Mouse (Mus musculus): ENCODE measurements around the gene Obscn. TPM values are rescaled to one million over a fixed set of nuclear protein-coding genes. Genes with fewer than 3 reads are reported as not detected.

The Obscn gene
- polyA plus RNA-seq, 1 experiment from 2014 or later: 0.14 TPM

DNA sequence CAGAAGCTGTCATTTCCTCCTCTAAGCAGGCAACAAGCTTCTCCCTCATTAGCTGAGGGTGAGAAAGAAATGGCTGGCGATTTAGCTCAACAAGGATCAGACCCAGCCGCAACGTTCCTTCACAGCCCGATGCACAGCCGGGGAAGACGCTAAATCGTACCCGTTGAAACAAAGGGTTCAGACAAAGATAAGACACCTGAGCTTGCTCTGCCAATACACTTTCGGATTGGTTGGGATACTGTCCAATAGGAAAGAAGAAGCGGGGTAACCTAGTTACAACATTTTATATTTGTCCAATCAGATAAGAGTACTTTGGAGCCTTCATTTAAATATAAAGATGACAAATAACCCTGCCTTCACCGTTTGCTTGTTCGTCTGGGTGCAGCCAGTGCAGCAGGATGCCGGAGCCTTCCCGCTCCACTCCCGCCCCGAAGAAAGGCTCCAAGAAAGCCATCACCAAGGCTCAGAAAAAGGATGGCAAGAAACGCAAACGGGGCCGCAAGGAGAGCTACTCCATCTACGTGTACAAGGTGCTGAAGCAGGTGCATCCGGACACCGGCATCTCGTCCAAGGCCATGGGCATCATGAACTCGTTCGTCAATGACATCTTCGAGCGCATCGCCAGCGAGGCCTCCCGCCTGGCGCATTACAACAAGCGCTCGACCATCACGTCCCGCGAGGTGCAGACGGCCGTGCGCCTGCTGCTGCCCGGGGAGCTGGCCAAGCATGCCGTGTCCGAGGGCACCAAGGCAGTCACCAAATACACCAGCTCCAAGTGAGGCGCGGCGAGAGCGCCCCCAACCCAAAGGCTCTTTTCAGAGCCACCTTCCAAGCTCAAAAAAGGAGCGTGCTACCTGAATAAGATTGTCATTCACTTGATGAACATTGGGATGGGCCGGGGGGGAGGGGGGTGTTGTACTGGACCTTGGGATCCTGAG, 187.4 kb downstream of the Obscn start, which contains the start of gene Hist3h2ba:
Gene Hist3h2ba, plus strand, starts transcription at position 379 of the 938 bp plus-strand sequence.
- peak within 1 kb of the TSS; percentile 38 for H3K4me3 ChIP-seq (ENCODE audit: low read depth, low read length)
- H3K27me3 ChIP-seq (ENCODE audit: insufficient read depth, low read length): peaks cover 34% of the 10 kb centered on the region
- under 1% methylated on average over 48 of the region's 48 CpGs for WGBS

DNA sequence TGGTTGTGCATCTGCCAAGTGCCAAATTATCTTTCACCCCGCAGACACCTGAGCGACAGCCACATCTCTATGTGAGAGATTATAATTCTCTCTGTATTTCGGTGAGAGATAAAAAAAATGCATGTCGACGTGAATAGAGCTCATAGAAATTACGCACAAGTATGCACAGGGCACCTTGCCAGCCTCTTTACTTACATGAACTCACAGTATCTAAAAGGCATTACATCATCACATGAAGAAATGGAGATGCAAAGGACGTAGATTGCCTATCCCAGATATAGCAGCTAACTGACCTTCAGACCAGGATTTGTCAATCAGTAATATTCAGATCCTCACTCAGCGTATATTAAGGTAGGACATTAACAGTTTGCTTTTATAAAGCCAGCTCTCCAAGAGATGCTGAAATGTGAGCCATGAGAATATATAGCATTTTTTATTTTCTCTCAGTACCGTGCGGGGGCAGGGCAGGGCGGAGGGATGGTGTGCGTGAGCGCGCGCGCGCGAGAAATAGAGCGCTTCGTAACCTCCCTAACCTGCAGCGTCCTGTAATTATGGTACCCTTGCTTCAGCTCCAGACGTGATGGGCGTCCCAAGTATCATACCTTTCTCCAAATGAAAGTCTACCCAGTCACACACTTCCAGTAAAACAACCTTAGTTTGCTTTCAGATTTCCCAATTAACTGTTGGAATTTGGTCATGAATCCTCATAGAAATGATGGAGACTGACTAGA, 188.2 kb downstream of the Obscn start:
- Histone ChIP-seq H3K4me1 (ENCODE audit: insufficient read depth) (no peaks in the 10 kb centered on the region), H3K27me3 (ENCODE audit: insufficient read depth, low read length) (peaks cover 34% of the 10 kb centered on the region), H3K27ac (ENCODE audit: low read depth) (peak overlapping the region; percentile 88), H3K4me2 (peak overlapping the region; percentile 60), H3K9ac (peak overlapping the region; percentile 13; the same call in 1 of the 2 replicates), H3K9me3 (ENCODE audit: low read depth, low read length) (no peaks in the 10 kb centered on the region), H3K4me3 (ENCODE audit: low read depth, low read length) (peak overlapping the region; percentile 38), H3K36me3 (ENCODE audit: insufficient read depth) (no peaks in the 10 kb centered on the region)
- ATAC-seq (ENCODE audit: insufficient read depth) (no peak), DNase-seq (peak; percentile 60)
- WGBS: 12% methylated on average over 23 of the region's 23 CpGs
- TF ChIP-seq CTCF (IDR thresholded peaks at IDR 0.05; ENCODE audit: low read depth): no peak

More for the DNA sequence above, 187.4 kb downstream of the Obscn start, which contains the start of gene Hist3h2ba:
- no peaks in the 10 kb centered on the region for H3K36me3 ChIP-seq (ENCODE audit: insufficient read depth)
- H3K4me2 ChIP-seq: peak within 1 kb of the TSS; percentile 60
- peak; percentile 79 for DNase-seq
- H3K9ac ChIP-seq: peak within 1 kb of the TSS; percentile 44
- peak within 1 kb of the TSS; percentile 88 for H3K27ac ChIP-seq (ENCODE audit: low read depth)
- no peaks in the 10 kb centered on the region for H3K4me1 ChIP-seq (ENCODE audit: insufficient read depth)
- no peak for TF ChIP-seq CTCF (IDR thresholded peaks at IDR 0.05; ENCODE audit: low read depth)
- no peaks in the 10 kb centered on the region for H3K9me3 ChIP-seq (ENCODE audit: low read depth, low read length)
- ATAC-seq (ENCODE audit: insufficient read depth): peak; percentile 79

DNA sequence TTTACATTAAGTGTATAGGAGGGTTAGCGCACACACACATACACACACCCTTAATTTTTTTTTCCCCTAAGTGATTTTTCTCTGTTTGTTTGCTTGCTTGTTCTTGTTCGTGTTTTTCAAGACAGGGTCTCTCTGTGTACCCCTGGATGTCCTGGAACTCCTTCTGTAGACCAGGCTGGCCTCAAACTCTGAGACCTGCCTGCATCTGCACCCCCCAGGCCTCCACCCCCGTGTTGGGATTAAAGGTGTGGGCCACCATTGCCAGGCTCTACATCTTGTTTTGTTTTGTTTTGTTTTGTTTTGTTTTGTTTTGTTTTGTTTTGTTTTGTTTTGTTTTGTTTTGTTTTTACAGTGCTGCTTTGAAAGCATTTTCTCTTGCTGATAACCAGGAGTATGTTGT, 188.9 kb downstream of the Obscn start:
- Histone ChIP-seq H3K4me2 (no peak overlapping the region), H3K9me3 (ENCODE audit: low read depth, low read length) (no peaks in the 10 kb centered on the region), H3K27ac (ENCODE audit: low read depth) (no peak overlapping the region), H3K27me3 (ENCODE audit: insufficient read depth, low read length) (peaks cover 34% of the 10 kb centered on the region), H3K4me3 (ENCODE audit: low read depth, low read length) (no peak overlapping the region), H3K36me3 (ENCODE audit: insufficient read depth) (no peaks in the 10 kb centered on the region), H3K4me1 (ENCODE audit: insufficient read depth) (no peaks in the 10 kb centered on the region), H3K9ac (no peak overlapping the region)
- DNase-seq (no peak), ATAC-seq (ENCODE audit: insufficient read depth) (no peak)
- no peak for TF ChIP-seq CTCF (IDR thresholded peaks at IDR 0.05; ENCODE audit: low read depth)
- 82% methylated on average over 3 of the region's 3 CpGs for WGBS

Small RNA genes within 50 kb of the gene (microRNA-seq; reads per million reads assigned to microRNA genes)
- gene Gm44313 (ENCODE audit: borderline number of aligned reads): not detected

Other genes with a start within 250 kb of the Obscn start
- gene Zfp39, start 232.2 kb downstream of the Obscn start, polyA plus RNA-seq (2014; fragmentation: Nextera tagmentation; extraction: Ambion mirVana): 7.8 and 7.9 TPM in 2 replicates
- not detected in 2 replicates for gene Btnl10, start 218.5 kb downstream of the Obscn start, polyA plus RNA-seq (2014; fragmentation: Nextera tagmentation; extraction: Ambion mirVana)
- gene Rnf187, start 197.5 kb downstream of the Obscn start, polyA plus RNA-seq (2014; fragmentation: Nextera tagmentation; extraction: Ambion mirVana): 273 and 293 TPM in 2 replicates
- 9.0 and 9.5 TPM in 2 replicates for gene Hist3h2ba, start 187.5 kb downstream of the Obscn start, polyA plus RNA-seq (2014; fragmentation: Nextera tagmentation; extraction: Ambion mirVana)
- gene Hist3h2a, start 181.7 kb downstream of the Obscn start, polyA plus RNA-seq (2014; fragmentation: Nextera tagmentation; extraction: Ambion mirVana): 18.1 and 18.5 TPM in 2 replicates
- gene Trim17, start 181.7 kb downstream of the Obscn start, polyA plus RNA-seq (2014; fragmentation: Nextera tagmentation; extraction: Ambion mirVana): 0.14 and 0.22 TPM in 2 replicates
- gene Trim11, start 158.3 kb downstream of the Obscn start, polyA plus RNA-seq (2014; fragmentation: Nextera tagmentation; extraction: Ambion mirVana): 17.2 and 18.2 TPM in 2 replicates
- gene Iba57, start 27.3 kb upstream of the Obscn start, polyA plus RNA-seq (2014; fragmentation: Nextera tagmentation; extraction: Ambion mirVana): 1.9 and 2.2 TPM in 2 replicates
- 0.16 and 0.34 TPM in 2 replicates for gene Gjc2, start 46.8 kb upstream of the Obscn start, polyA plus RNA-seq (2014; fragmentation: Nextera tagmentation; extraction: Ambion mirVana)
- gene Guk1, start 55.8 kb upstream of the Obscn start, polyA plus RNA-seq (2014; fragmentation: Nextera tagmentation; extraction: Ambion mirVana): 140 and 141 TPM in 2 replicates
- 89.9 and 100 TPM in 2 replicates for gene Mrpl55, start 66.1 kb upstream of the Obscn start, polyA plus RNA-seq (2014; fragmentation: Nextera tagmentation; extraction: Ambion mirVana)
- 32.5 and 32.9 TPM in 2 replicates for gene 2310033P09Rik, start 71.9 kb upstream of the Obscn start, polyA plus RNA-seq (2014; fragmentation: Nextera tagmentation; extraction: Ambion mirVana)
- 687 and 693 TPM in 2 replicates for gene Arf1, start 91.9 kb upstream of the Obscn start, polyA plus RNA-seq (2014; fragmentation: Nextera tagmentation; extraction: Ambion mirVana)
- not detected in 2 replicates for gene Wnt3a, start 154.3 kb upstream of the Obscn start, polyA plus RNA-seq (2014; fragmentation: Nextera tagmentation; extraction: Ambion mirVana)
- 1.1 and 1.5 TPM in 2 replicates for gene Wnt9a, start 170.5 kb upstream of the Obscn start, polyA plus RNA-seq (2014; fragmentation: Nextera tagmentation; extraction: Ambion mirVana)
- gene Prss38, start 239.3 kb upstream of the Obscn start, polyA plus RNA-seq (2014; fragmentation: Nextera tagmentation; extraction: Ambion mirVana): not detected in 2 replicates